Comparison of ENCODE assay signal across 9 mouse cellular contexts in the genomic region with DNA sequence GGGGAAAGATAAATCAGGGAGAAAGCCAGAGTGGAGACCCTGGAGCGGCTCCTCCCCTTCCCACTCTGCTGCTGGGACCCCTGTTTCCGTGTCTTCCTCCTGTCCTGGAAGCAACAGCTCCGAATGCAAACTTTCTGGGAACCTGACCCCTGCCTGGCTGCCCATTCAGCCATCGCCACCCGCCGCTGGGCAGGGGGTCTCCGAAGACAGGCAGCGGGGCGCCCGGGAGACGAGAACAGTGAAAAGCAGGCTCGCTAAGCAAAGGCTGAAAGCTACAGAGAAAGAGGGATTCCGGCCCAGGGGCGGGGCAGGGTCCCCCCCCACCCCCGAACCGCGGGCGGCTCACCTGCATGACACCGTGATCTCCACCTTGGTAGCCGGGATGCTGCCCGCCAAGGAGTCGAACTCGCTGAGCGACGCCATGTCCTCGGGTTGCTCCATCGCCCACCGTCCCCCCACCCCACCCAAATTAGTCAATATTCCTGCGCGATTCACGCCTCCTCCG. TPM values are rescaled to one million over a fixed set of nuclear protein-coding genes. Genes with fewer than 3 reads are reported as not detected.
A peak's percentile ranks its signal among the peaks of the same experiment; 100 is the strongest.
DNase-seq lines count a peak whose midpoint lies in the region; ATAC-seq and TF ChIP-seq lines count a peak whose summit lies in the region.
"Had no signal": no experiment of that assay in that cellular context is flagged by ENCODE, and none has a peak within 500 bp of the region (broad histone marks: within the 10 kb centered on the region; RNA-seq: fewer than 3 reads in every experiment).

No protein-coding gene starts in this region.

- no peak for TF ChIP-seq POLR2A in kidney, adult 2 months (IDR thresholded peaks at IDR 0.05; ENCODE audit: low read depth, low read length)

- no peak for ATAC-seq in hindbrain, embryonic 14.5 days (ENCODE audit: low FRiP score)
- no peak for ATAC-seq in midbrain, embryonic 16.5 days

- H3K9me3 ChIP-seq in hindbrain, embryonic 14.5 days (ENCODE audit: control insufficient read depth, low read length) = no peaks in the 10 kb centered on the region
- H3K9me3 ChIP-seq in midbrain, embryonic 16.5 days (replicated peaks; ENCODE audit: control insufficient read depth, low read length, poor library complexity, severe bottlenecking) = no peaks in the 10 kb centered on the region

- no peak overlapping the region for H3K27ac ChIP-seq in kidney, adult 2 months (ENCODE audit: insufficient read depth, low read depth, low read length)
- no peak overlapping the region for H3K27ac ChIP-seq in hindbrain, embryonic 14.5 days
- no peak overlapping the region for H3K27ac ChIP-seq in midbrain, embryonic 16.5 days (ENCODE audit: low read length)

- DNase-seq in kidney, adult 2 months = no peak
- DNase-seq in kidney, postnatal 10 days = no peak
- peak; percentile 35 for DNase-seq in embryo, embryonic 10.5 days (ENCODE audit: low spot score)
- no peak for DNase-seq in hindbrain, embryonic 14.5 days (ENCODE audit: low spot score)
- no peak for DNase-seq in ovary, postnatal 36 days (ENCODE audit: low spot score)
- DNase-seq in urinary bladder, postnatal 25 days (ENCODE audit: low spot score) = no peak
- DNase-seq in thymus, adult 18-20 months = no peak

- H3K4me3 ChIP-seq in kidney, adult 2 months (ENCODE audit: insufficient read depth, low read depth, low read length) = peak overlapping the region; percentile 16; the same call in 1 of the 2 replicates
- peak overlapping the region; percentile 64 for H3K4me3 ChIP-seq in hindbrain, embryonic 14.5 days (replicated peaks; ENCODE audit: low read length)
- peak overlapping the region; percentile 74 for H3K4me3 ChIP-seq in midbrain, embryonic 16.5 days (ENCODE audit: low read depth, low read length)

- H3K27me3 ChIP-seq in kidney, adult 2 months (replicated peaks; ENCODE audit: control insufficient read depth, insufficient read depth, low read length) = no peaks in the 10 kb centered on the region; the same call in 1 of the 2 replicates
- peaks cover 21% of the 10 kb centered on the region; the same call in 1 of the 2 replicates for H3K27me3 ChIP-seq in hindbrain, embryonic 14.5 days (ENCODE audit: control insufficient read depth, insufficient read depth, low read length)
- peaks cover 5% of the 10 kb centered on the region; the same call in 1 of the 2 replicates for H3K27me3 ChIP-seq in midbrain, embryonic 16.5 days (ENCODE audit: control insufficient read depth, insufficient read depth, low read depth, low read length)

- peak overlapping the region; percentile 99 for H3K4me2 ChIP-seq in hindbrain, embryonic 14.5 days (replicated peaks)
- H3K4me2 ChIP-seq in midbrain, embryonic 16.5 days (ENCODE audit: low read length) = peak overlapping the region; percentile 98

- no peaks in the 10 kb centered on the region for H3K36me3 ChIP-seq in kidney, adult 2 months (ENCODE audit: control insufficient read depth, insufficient read depth, low read length)
- H3K36me3 ChIP-seq in hindbrain, embryonic 14.5 days (replicated peaks; ENCODE audit: control insufficient read depth, insufficient read depth) = no peaks in the 10 kb centered on the region
- no peaks in the 10 kb centered on the region for H3K36me3 ChIP-seq in midbrain, embryonic 16.5 days (ENCODE audit: control insufficient read depth, insufficient read depth, low read length)
- H3K36me3 ChIP-seq: G1E had no signal

- no peaks in the 10 kb centered on the region for H3K4me1 ChIP-seq in kidney, adult 2 months (ENCODE audit: control insufficient read depth, insufficient read depth, low read length)
- peaks cover 17% of the 10 kb centered on the region for H3K4me1 ChIP-seq in hindbrain, embryonic 14.5 days (replicated peaks; ENCODE audit: control insufficient read depth, insufficient read depth, low read length)
- H3K4me1 ChIP-seq in midbrain, embryonic 16.5 days (ENCODE audit: control insufficient read depth, insufficient read depth, low read length) = peaks cover 23% of the 10 kb centered on the region

- TF ChIP-seq CTCF in kidney, adult 2 months (conservative IDR thresholded peaks at IDR 0.05; ENCODE audit: insufficient read depth, insufficient read length, low read depth, low read length) = no peak

- 8% methylated on average over 32 of the region's 32 CpGs for WGBS in kidney, adult 2 months
- WGBS in hindbrain, embryonic 14.5 days = under 1% methylated on average over 32 of the region's 32 CpGs
- under 1% methylated on average over 32 of the region's 32 CpGs for WGBS in midbrain, embryonic 16.5 days

- H3K9ac ChIP-seq in hindbrain, embryonic 14.5 days = peak overlapping the region; percentile 76
- H3K9ac ChIP-seq in midbrain, embryonic 16.5 days (ENCODE audit: low read depth, low read length) = peak overlapping the region; percentile 82

RNA-seq across cellular contexts. Expression of gene Cpne5, which starts 0.6 kb away (rescaled TPM):
- polyA plus RNA-seq in kidney, adult 2 months (2012; rRNA removed) = 0.78 and 1.2 TPM in 2 replicates
- polyA plus RNA-seq in hindbrain, embryonic 14.5 days (2014; fragmentation: Nextera tagmentation; extraction: Ambion mirVana) = 38.1 and 42.8 TPM in 2 replicates
- 43.6 and 55.8 TPM in 2 replicates for polyA plus RNA-seq in midbrain, embryonic 16.5 days (2015; fragmentation: Nextera tagmentation; extraction: Ambion mirVana)

RNA-seq across cellular contexts. Expression of gene Ppil1, which starts 26.7 kb away (rescaled TPM):
- 21.5 and 23.5 TPM in 2 replicates for polyA plus RNA-seq in kidney, adult 2 months (2012; rRNA removed)
- 101 TPM in 2 replicates for polyA plus RNA-seq in hindbrain, embryonic 14.5 days (2014; fragmentation: Nextera tagmentation; extraction: Ambion mirVana)
- polyA plus RNA-seq in midbrain, embryonic 16.5 days (2015; fragmentation: Nextera tagmentation; extraction: Ambion mirVana) = 106 and 107 TPM in 2 replicates

RNA-seq across cellular contexts. Expression of gene BC004004, which starts 31.3 kb away (rescaled TPM):
- polyA plus RNA-seq in kidney, adult 2 months (2012; rRNA removed) = 219 and 228 TPM in 2 replicates
- polyA plus RNA-seq in hindbrain, embryonic 14.5 days (2014; fragmentation: Nextera tagmentation; extraction: Ambion mirVana) = 126 and 131 TPM in 2 replicates
- 125 TPM in 2 replicates for polyA plus RNA-seq in midbrain, embryonic 16.5 days (2015; fragmentation: Nextera tagmentation; extraction: Ambion mirVana)

Comparison
In these comparisons a context has a peak if more than half of its experiments do, and no peak if none do; other contexts are left out.
1. H3K4me3 ChIP-seq: peak in every context shown above with its lines; median percentile 74 in midbrain, embryonic 16.5 days; 64 in hindbrain, embryonic 14.5 days; 16 in kidney, adult 2 months.
2. RNA of gene Cpne5, which starts 0.6 kb away (polyA plus RNA-seq): 43.6 to 55.8 TPM in midbrain, embryonic 16.5 days and 38.1 to 42.8 TPM in hindbrain, embryonic 14.5 days; 0.78 to 1.2 TPM in kidney, adult 2 months; every median in the first group is over 10 times any median in the second.